Mouse (Mus musculus): ENCODE measurements around the gene Ccdc170. TPM values are rescaled to one million over a fixed set of nuclear protein-coding genes. Genes with fewer than 3 reads are reported as not detected.

Gene Ccdc170
- 0.09 and 0.76 TPM in 2 replicates for polyA plus RNA-seq (2012; rRNA removed; ENCODE audit: low replicate concordance)

DNA sequence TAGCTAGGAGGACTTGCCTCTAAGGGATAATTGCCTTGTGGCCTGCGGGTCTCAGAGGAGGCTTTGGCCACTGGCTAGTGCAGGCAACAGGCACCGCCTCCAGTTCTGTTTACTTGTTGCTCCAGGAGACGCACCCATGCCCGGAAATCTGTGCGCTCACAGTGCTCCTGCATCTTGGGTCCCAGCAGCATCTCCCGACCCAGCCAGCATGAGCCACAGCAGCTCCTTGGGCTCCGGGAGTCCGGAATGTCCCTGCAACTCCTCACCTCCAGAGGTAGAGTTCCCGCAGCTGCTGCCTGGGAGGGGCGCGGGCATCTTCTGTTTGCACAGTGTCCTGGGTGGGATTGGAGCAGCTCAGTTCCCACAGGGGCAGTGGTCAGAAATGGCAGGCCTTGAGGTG lies at the start of gene Ccdc170:
Gene Ccdc170, plus strand, starts transcription at position 148 of the 400 bp plus-strand sequence.

DNA sequence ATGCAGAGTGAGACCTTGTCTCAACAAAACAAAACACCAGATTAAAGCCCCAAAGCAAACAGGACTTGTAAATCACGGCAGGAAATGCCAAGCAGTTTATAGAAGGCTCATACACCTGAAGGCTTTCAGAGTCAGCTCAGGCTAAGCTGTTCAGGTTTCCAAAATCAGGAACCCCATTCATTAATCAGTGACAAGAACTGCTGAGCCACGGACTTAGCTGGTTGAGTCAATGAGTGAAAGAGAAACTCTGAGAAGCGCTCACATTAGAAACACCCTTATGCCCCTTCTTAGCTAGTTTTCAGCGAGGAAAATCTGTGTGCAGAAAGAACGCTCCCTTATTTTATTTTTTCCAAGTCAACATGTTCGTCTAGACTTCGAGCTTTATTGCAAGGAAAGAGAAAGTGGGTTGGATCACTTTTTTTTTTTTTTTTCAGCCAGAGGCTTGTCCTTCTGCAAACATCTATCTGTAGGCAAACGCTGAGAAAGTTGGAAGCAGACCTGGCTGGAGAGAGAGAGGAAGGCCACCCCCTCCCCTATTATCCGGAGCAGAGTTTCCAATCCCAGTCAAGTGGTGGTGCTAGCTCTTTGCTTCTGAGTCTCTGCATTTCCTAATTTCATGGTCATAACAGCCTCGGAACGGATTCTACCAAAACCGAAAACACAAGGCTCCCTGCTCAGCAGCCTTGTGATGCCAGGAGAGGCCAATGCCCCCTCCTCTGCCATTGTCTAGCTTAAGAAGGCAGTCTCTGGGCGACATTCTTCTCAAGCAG lies 129.3 kb downstream of the Ccdc170 start, which contains the start of gene Esr1:
Gene Esr1, plus strand, starts transcription at position 208 of the 770 bp plus-strand sequence.

Other genes starting within 250 kb of the Ccdc170 start
- 0.65 and 0.85 TPM in 2 replicates for gene Akap12, start 216.1 kb upstream of the Ccdc170 start, polyA plus RNA-seq (2012; rRNA removed; ENCODE audit: low replicate concordance)
- 3.5 and 3.6 TPM in 2 replicates for gene Zbtb2, start 94.4 kb upstream of the Ccdc170 start, polyA plus RNA-seq (2012; rRNA removed; ENCODE audit: low replicate concordance)
- 9.8 and 24.4 TPM in 2 replicates for gene Rmnd1, start 50.1 kb upstream of the Ccdc170 start, polyA plus RNA-seq (2012; rRNA removed; ENCODE audit: low replicate concordance)
- 4.4 and 4.9 TPM in 2 replicates for gene Armt1, start 50.0 kb upstream of the Ccdc170 start, polyA plus RNA-seq (2012; rRNA removed; ENCODE audit: low replicate concordance)
- gene Esr1, start 129.1 kb downstream of the Ccdc170 start, polyA plus RNA-seq (2012; rRNA removed; ENCODE audit: low replicate concordance): 0.94 and 1.1 TPM in 2 replicates